Mouse (Mus musculus): Measurements from ENCODE around the gene Klhdc3. TPM values are rescaled to one million over a fixed set of nuclear protein-coding genes. Genes with fewer than 3 reads are reported as not detected.

Gene Klhdc3
- total and polyA plus RNA-seq, 3 experiments, result 57.3 to 91.8 (median 68.9) TPM

- Histone ChIP-seq H3K36me3 (ENCODE audit: control insufficient read depth, insufficient read depth, low read length) (no peaks in the 10 kb centered on the region), H3K4me3 (no peak overlapping the region), H3K27ac (no peak overlapping the region), H3K79me2 (replicated peaks; ENCODE audit: control insufficient read depth, insufficient read depth, low read length) (0 out of 2 replicates have a peak, but pooled peaks cover 3% of the 10 kb centered on the region), H3K27me3 (ENCODE audit: control insufficient read depth, insufficient read depth, low read length) (no peaks in the 10 kb centered on the region), H3K4me1 (ENCODE audit: control insufficient read depth, insufficient read depth, low read length) (peaks cover 8% of the 10 kb centered on the region), H3K9ac (ENCODE audit: low read depth, low read length) (no peak overlapping the region)
- TF ChIP-seq EP300 (IDR thresholded peaks at IDR 0.05; ENCODE audit: insufficient read depth, low read depth, low read length), result no peak
- no peak for TF ChIP-seq CTCF (IDR thresholded peaks at IDR 0.05)
- no peak for DNase-seq
- intact Hi-C loops (cut with DNase I), result loop anchor here (10.0 kb wide), 1 partner anchor 375 kb away; the partner anchor contains the start of gene Abcc10
- WGBS, result 82% methylated on average over 3 of the region's 3 CpGs
Measured at GRCm38 (mm10) chr17:46699912-46700311, 19.2 kb upstream of the Klhdc3 start.

GRCm38 (mm10) chr17:46699245-46699644 lies 18.5 kb upstream of the Klhdc3 start:
- Histone ChIP-seq H3K27me3 (ENCODE audit: control insufficient read depth, insufficient read depth, low read length) (no peaks in the 10 kb centered on the region), H3K79me2 (replicated peaks; ENCODE audit: control insufficient read depth, insufficient read depth, low read length) (0 out of 2 replicates have a peak, but pooled peaks cover 3% of the 10 kb centered on the region), H3K9ac (ENCODE audit: low read depth, low read length) (no peak overlapping the region), H3K4me3 (no peak overlapping the region), H3K36me3 (ENCODE audit: control insufficient read depth, insufficient read depth, low read length) (no peaks in the 10 kb centered on the region), H3K27ac (no peak overlapping the region), H3K4me1 (ENCODE audit: control insufficient read depth, insufficient read depth, low read length) (peaks cover 8% of the 10 kb centered on the region)
- TF ChIP-seq CTCF (IDR thresholded peaks at IDR 0.05) (no peak), POLR2A (IDR thresholded peaks at IDR 0.05; ENCODE audit: insufficient read depth, low read depth, low read length) (no peak), EP300 (IDR thresholded peaks at IDR 0.05; ENCODE audit: insufficient read depth, low read depth, low read length) (no peak)
- no peak for DNase-seq
- intact Hi-C loops (cut with DNase I), result no loop called here
- WGBS, result 86% methylated on average over 5 of the region's 5 CpGs

DNA sequence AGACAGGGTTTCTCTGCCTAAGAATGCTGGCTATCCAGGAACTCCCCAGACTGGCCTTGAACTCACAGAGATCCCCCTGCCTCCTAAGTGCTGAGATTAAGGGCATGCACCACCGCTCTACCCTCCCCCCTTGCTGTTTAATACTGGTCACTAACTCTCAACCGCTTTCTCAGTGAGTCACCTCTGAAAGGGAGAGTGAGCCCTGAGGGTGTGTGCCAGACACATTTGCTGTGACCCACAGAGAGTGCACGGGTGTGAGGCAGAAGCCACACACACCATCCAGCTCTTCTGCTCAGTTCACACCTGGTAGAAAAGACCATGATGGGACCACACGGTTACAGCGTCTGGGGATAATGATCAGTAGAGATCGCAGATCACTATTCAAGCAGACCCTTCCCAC lies 17.8 kb upstream of the Klhdc3 start:
- Histone ChIP-seq H3K79me2 (replicated peaks; ENCODE audit: control insufficient read depth, insufficient read depth, low read length) (0 out of 2 replicates have a peak, but pooled peaks cover 3% of the 10 kb centered on the region), H3K4me3 (no peak overlapping the region), H3K27ac (no peak overlapping the region), H3K36me3 (ENCODE audit: control insufficient read depth, insufficient read depth, low read length) (no peaks in the 10 kb centered on the region), H3K27me3 (ENCODE audit: control insufficient read depth, insufficient read depth, low read length) (no peaks in the 10 kb centered on the region), H3K9ac (ENCODE audit: low read depth, low read length) (no peak overlapping the region), H3K4me1 (ENCODE audit: control insufficient read depth, insufficient read depth, low read length) (peaks cover 5% of the 10 kb centered on the region)
- 84% methylated on average over 6 of the region's 6 CpGs for WGBS
- no peak for DNase-seq
- TF ChIP-seq EP300 (IDR thresholded peaks at IDR 0.05; ENCODE audit: insufficient read depth, low read depth, low read length) (no peak), POLR2A (IDR thresholded peaks at IDR 0.05; ENCODE audit: insufficient read depth, low read depth, low read length) (no peak), CTCF (IDR thresholded peaks at IDR 0.05) (no peak)
- intact Hi-C loops (cut with DNase I), result no loop called here

- no peaks in the 10 kb centered on the region for H3K4me1 ChIP-seq (ENCODE audit: control insufficient read depth, insufficient read depth, low read length)
- H3K27me3 ChIP-seq (ENCODE audit: control insufficient read depth, insufficient read depth, low read length), result no peaks in the 10 kb centered on the region
- 94% methylated on average over 1 of the region's 1 CpGs for WGBS
- H3K36me3 ChIP-seq (ENCODE audit: control insufficient read depth, insufficient read depth, low read length), result no peaks in the 10 kb centered on the region
- intact Hi-C loops (cut with DNase I), result no loop called here
- no peak overlapping the region for H3K9ac ChIP-seq (ENCODE audit: low read depth, low read length)
- peaks cover 2% of the 10 kb centered on the region; the same call in 1 of the 2 replicates for H3K79me2 ChIP-seq (replicated peaks; ENCODE audit: control insufficient read depth, insufficient read depth, low read length)
- no peak overlapping the region for H3K27ac ChIP-seq
- no peak for DNase-seq
- H3K4me3 ChIP-seq, result no peak overlapping the region
- TF ChIP-seq CTCF (IDR thresholded peaks at IDR 0.05) (no peak), POLR2A (IDR thresholded peaks at IDR 0.05; ENCODE audit: insufficient read depth, low read depth, low read length) (no peak), EP300 (IDR thresholded peaks at IDR 0.05; ENCODE audit: insufficient read depth, low read depth, low read length) (no peak)
Measured at GRCm38 (mm10) chr17:46694517-46695063, 13.9 kb upstream of the Klhdc3 start.

- no peak overlapping the region for H3K4me3 ChIP-seq
- peaks cover 2% of the 10 kb centered on the region; the same call in 1 of the 2 replicates for H3K79me2 ChIP-seq (replicated peaks; ENCODE audit: control insufficient read depth, insufficient read depth, low read length)
- H3K4me1 ChIP-seq (ENCODE audit: control insufficient read depth, insufficient read depth, low read length), result no peaks in the 10 kb centered on the region
- intact Hi-C loops (cut with DNase I), result no loop called here
- 89% methylated on average over 2 of the region's 2 CpGs for WGBS
- H3K9ac ChIP-seq (ENCODE audit: low read depth, low read length), result no peak overlapping the region
- no peaks in the 10 kb centered on the region for H3K27me3 ChIP-seq (ENCODE audit: control insufficient read depth, insufficient read depth, low read length)
- H3K36me3 ChIP-seq (ENCODE audit: control insufficient read depth, insufficient read depth, low read length), result no peaks in the 10 kb centered on the region
- no peak overlapping the region for H3K27ac ChIP-seq
- no peak for TF ChIP-seq POLR2A (IDR thresholded peaks at IDR 0.05; ENCODE audit: insufficient read depth, low read depth, low read length)
- no peak for TF ChIP-seq EP300 (IDR thresholded peaks at IDR 0.05; ENCODE audit: insufficient read depth, low read depth, low read length)
- TF ChIP-seq CTCF (IDR thresholded peaks at IDR 0.05), result no peak
- no peak for DNase-seq
Measured at GRCm38 (mm10) chr17:46691390-46691789, 10.7 kb upstream of the Klhdc3 start.

GRCm38 (mm10) chr17:46690665-46691064 lies 10.0 kb upstream of the Klhdc3 start:
- TF ChIP-seq CTCF (IDR thresholded peaks at IDR 0.05) (no peak), POLR2A (IDR thresholded peaks at IDR 0.05; ENCODE audit: insufficient read depth, low read depth, low read length) (no peak), EP300 (IDR thresholded peaks at IDR 0.05; ENCODE audit: insufficient read depth, low read depth, low read length) (no peak)
- Histone ChIP-seq H3K79me2 (replicated peaks; ENCODE audit: control insufficient read depth, insufficient read depth, low read length) (peaks cover 2% of the 10 kb centered on the region; the same call in 1 of the 2 replicates), H3K9ac (ENCODE audit: low read depth, low read length) (no peak overlapping the region), H3K4me1 (ENCODE audit: control insufficient read depth, insufficient read depth, low read length) (no peaks in the 10 kb centered on the region), H3K4me3 (no peak overlapping the region), H3K27ac (no peak overlapping the region), H3K27me3 (ENCODE audit: control insufficient read depth, insufficient read depth, low read length) (no peaks in the 10 kb centered on the region), H3K36me3 (ENCODE audit: control insufficient read depth, insufficient read depth, low read length) (no peaks in the 10 kb centered on the region)
- 79% methylated on average over 12 of the region's 12 CpGs for WGBS
- DNase-seq, result no peak
- intact Hi-C loops (cut with DNase I), result no loop called here
